Mouse (Mus musculus) lung, postnatal 0 days (tissue): ENCODE results near the gene St8sia1. TPM values are rescaled to one million over a fixed set of nuclear protein-coding genes. Genes with fewer than 3 reads are reported as not detected.

Source experiments
- ATAC-seq: fragments of 200-750 bp; cut with Nextera tagmentation; 2 replicates; pipeline ENCODE4 v1.8.0; 2017; ENCODE audit warnings: moderate library complexity
- DNase-seq: peaks from one replicate; pipeline ENCODE4 v3.0.0-alpha.2; 2016; ENCODE audit warnings: low spot score
- H3K27ac ChIP-seq: fragments of 300-500 bp; sonication (generic); 2 replicates; pipeline ENCODE4 v1.5.1; 2014; ENCODE audit warnings: antibody characterized with exemption, mild to moderate bottlenecking, low read length, mixed read lengths
- H3K27me3 ChIP-seq: fragments of 300-500 bp; sonication (generic); replicated peaks from 2 replicates; pipeline ENCODE4 v1.6.1; 2014; ENCODE audit warnings: low read length, mixed read lengths; ENCODE audit not compliant: insufficient read depth
- H3K36me3 ChIP-seq: fragments of 300-500 bp; sonication (generic); 2 replicates; pipeline ENCODE4 v1.6.1; 2014; ENCODE audit warnings: low read length, mixed read lengths; ENCODE audit not compliant: insufficient read depth
- H3K4me1 ChIP-seq: fragments of 300-500 bp; sonication (generic); 2 replicates; pipeline ENCODE4 v1.6.1; 2014; ENCODE audit warnings: antibody characterized with exemption, low read depth, low read length, mixed read lengths; ENCODE audit not compliant: insufficient read depth
- H3K4me2 ChIP-seq: fragments of 300-500 bp; sonication (generic); replicated peaks from 2 replicates; pipeline ENCODE4 v1.6.1; 2014; ENCODE audit warnings: low read depth, mild to moderate bottlenecking, low read length, moderate library complexity, mixed read lengths
- H3K4me3 ChIP-seq: fragments of 300-500 bp; sonication (generic); 2 replicates; pipeline ENCODE4 v1.5.1; 2014; ENCODE audit warnings: low read depth, low read length
- H3K9ac ChIP-seq: fragments of 300-500 bp; sonication (generic); replicated peaks from 2 replicates; pipeline ENCODE4 v1.6.1; 2014; ENCODE audit warnings: low read depth, mild to moderate bottlenecking
- H3K9me3 ChIP-seq: fragments of 300-500 bp; sonication (generic); 2 replicates; pipeline ENCODE4 v1.6.1; 2016; ENCODE audit warnings: low read length, mixed read lengths
- CTCF ChIP-seq: IDR thresholded peaks from 2 replicates; pipeline ENCODE4 v1.5.1; 2016; ENCODE audit warnings: antibody characterized with exemption, mild to moderate bottlenecking
- EP300 ChIP-seq: IDR thresholded peaks from 2 replicates; pipeline ENCODE4 v1.6.1; 2016; ENCODE audit warnings: antibody characterized with exemption, mild to moderate bottlenecking, control low read depth
- whole genome bisulfite sequencing: fragments of 180-500 bp; shearing (Covaris S2); extraction: QIAGEN DNeasy Blood & Tissue Kit; methylation state at CpG from one replicate; pipeline ENCODE4 v1.1.7; 2014; 5-methylcytosine and 5-hydroxymethylcytosine counted together
- polyA plus RNA-seq: library from polyadenylated mRNA; unstranded; fragments of >200 nt; fragmentation: Nextera tagmentation; extraction: Ambion mirVana; gene quantifications from 2 replicates; pipeline ENCODE4 v1.2.1, GENCODE M21; 2015

The St8sia1 gene
- polyA plus RNA-seq, 1 experiment from 2014 or later = 0.11 TPM

DNA sequence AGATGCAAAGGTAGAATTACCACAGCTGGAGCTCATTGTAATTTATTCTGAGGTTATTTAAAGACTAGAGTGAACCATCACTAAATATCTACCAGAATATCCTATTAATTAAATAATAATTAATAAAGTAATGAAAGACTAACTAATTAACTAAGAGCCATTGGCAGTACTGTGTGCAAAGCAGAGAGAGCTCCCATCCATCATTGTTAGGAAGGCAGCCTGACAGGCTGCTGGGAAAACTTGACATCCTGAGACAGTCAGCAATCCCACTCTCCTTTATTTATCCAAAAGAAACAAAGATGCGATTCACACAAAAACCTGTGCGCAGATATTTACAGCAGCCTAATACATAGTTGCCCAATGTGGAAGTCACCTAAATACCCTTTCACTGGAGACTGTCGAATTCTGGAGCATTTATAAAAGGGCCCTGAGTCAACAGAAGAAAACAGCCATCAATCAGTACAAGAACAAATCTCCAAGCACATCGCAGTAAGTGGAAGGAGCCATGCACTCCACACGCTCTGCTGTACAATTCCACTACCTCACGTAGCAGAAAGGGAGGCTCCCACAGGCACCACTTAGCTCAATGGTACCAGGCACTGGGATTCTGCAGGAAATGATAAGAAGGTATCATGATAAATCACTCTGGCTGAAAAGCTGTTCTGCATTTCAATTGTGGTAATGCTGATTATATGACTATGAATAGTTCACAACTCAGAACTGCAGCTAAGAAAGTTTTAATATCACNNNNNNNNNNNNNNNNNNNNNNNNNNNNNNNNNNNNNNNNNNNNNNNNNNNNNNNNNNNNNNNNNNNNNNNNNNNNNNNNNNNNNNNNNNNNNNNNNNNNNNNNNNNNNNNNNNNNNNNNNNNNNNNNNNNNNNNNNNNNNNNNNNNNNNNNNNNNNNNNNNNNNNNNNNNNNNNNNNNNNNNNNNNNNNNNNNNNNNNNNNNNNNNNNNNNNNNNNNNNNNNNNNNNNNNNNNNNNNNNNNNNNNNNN lies 15.7 kb upstream of the St8sia1 start:
- no peaks in the 10 kb centered on the region for H3K27me3 ChIP-seq
- H3K4me3 ChIP-seq = no peak overlapping the region
- H3K9ac ChIP-seq = no peak overlapping the region
- H3K4me1 ChIP-seq = no peaks in the 10 kb centered on the region
- no peaks in the 10 kb centered on the region for H3K36me3 ChIP-seq
- WGBS = 14% methylated on average over 6 of the region's 6 CpGs
- no peak for TF ChIP-seq EP300
- no peak for TF ChIP-seq CTCF
- H3K9me3 ChIP-seq = no peaks in the 10 kb centered on the region
- DNase-seq (no peak), ATAC-seq (no peak)
- H3K27ac ChIP-seq = no peak overlapping the region
- no peak overlapping the region for H3K4me2 ChIP-seq

DNA sequence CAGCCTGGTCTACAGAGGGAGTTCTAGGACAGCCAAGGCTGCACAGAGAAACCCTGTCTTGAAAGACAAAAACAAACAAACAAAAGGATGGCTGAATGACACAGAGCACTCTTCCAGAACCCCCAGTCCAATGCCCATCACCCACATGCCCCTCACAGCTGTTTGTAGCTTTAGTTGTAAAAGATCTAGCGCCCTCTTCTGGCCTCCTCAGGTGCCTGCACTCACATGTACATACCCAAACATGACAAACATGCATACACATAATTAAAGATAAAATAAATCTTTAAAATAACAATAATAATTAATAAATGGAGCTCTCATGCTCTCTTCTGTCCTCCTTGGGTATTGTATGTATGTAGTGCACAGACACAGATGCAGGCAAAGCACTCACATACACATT lies 13.0 kb upstream of the St8sia1 start:
- no peaks in the 10 kb centered on the region for H3K9me3 ChIP-seq
- TF ChIP-seq EP300 = no peak
- TF ChIP-seq CTCF = 0 out of 2 replicates have a peak, but pooled peaks have one; percentile 3
- WGBS = 52% methylated on average over 1 of the region's 1 CpGs

DNA sequence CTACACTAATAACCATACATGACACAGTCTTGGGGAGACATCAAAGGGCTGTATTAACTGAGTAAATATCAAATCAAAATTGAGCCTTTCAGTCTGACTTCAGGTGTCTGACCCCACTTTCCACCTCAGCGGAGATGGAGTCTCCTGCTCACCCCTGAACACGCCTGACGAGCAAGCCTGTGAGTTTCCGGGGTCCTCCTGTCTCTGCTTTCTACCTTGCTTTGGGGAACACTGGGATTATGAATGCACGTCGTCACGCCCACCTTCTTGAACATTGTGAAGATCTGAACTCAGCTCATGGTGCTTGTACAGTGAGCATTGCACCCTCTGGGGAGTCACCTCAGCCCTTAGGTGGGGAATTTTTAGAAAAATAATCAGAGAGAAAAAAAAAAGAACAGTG lies 9.0 kb upstream of the St8sia1 start:
- Histone ChIP-seq H3K36me3 (no peaks in the 10 kb centered on the region), H3K9me3 (no peaks in the 10 kb centered on the region), H3K27me3 (no peaks in the 10 kb centered on the region), H3K4me2 (no peak overlapping the region), H3K9ac (no peak overlapping the region), H3K4me3 (no peak overlapping the region), H3K27ac (no peak overlapping the region), H3K4me1 (no peaks in the 10 kb centered on the region)
- DNase-seq = no peak
- WGBS = 85% methylated on average over 7 of the region's 7 CpGs
- no peak for TF ChIP-seq CTCF
- no peak for TF ChIP-seq EP300
- ATAC-seq = no peak

More for the DNA sequence above, 13.0 kb upstream of the St8sia1 start:
- Histone ChIP-seq H3K4me1 (no peaks in the 10 kb centered on the region), H3K36me3 (no peaks in the 10 kb centered on the region), H3K4me2 (no peak overlapping the region), H3K27me3 (no peaks in the 10 kb centered on the region), H3K27ac (no peak overlapping the region), H3K4me3 (no peak overlapping the region), H3K9ac (no peak overlapping the region)
- no peak for DNase-seq
- ATAC-seq = no peak

DNA sequence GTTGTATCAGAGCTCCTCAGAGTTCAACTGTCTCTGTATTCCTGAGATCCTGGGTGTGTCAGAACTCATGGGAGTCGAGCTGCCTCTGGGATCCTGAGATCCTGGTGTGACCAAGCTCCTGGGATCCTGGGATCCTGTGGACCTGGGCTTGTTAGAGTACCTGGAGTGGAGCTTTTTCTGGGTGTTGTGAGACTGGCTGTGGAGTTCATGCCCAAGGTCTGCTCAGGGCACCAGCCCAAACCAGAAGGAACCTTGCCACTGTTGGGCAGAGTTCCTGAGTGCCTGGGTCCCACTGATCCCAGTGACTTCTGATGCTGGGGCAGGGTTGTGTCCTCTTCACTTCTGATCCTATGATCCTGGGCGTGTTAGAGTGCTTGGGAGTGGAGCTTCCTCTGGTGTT lies 8.0 kb upstream of the St8sia1 start:
- no peaks in the 10 kb centered on the region for H3K36me3 ChIP-seq
- no peaks in the 10 kb centered on the region for H3K4me1 ChIP-seq
- no peaks in the 10 kb centered on the region for H3K9me3 ChIP-seq
- no peaks in the 10 kb centered on the region for H3K27me3 ChIP-seq
- no peak overlapping the region for H3K4me2 ChIP-seq
- H3K9ac ChIP-seq = no peak overlapping the region
- no peak for TF ChIP-seq EP300
- DNase-seq = no peak
- H3K4me3 ChIP-seq = no peak overlapping the region
- no peak overlapping the region for H3K27ac ChIP-seq
- no peak for ATAC-seq
- 58% methylated on average over 2 of the region's 2 CpGs for WGBS

DNA sequence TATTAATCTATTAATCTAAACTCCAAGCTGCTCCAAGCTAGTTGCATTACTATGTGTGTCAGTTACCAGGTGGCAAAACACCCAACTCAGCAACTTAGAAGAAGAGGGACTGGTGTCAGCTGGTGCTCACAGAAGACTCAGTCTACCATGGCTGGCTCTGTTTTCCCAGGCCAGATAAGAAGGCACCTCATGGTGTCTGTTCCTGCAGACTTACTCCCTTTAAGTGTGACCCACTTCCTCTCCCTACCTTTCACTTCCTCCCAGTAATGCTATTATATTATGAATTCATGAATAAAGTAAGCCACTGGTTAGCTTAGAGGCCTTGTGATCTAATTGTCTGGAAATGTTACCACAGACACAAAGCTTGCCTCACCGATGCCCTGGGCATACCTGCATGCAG lies 3.2 kb upstream of the St8sia1 start:
- no peak for DNase-seq
- H3K4me3 ChIP-seq = no peak overlapping the region
- H3K4me1 ChIP-seq = peaks cover 4% of the 10 kb centered on the region; the same call in 1 of the 2 replicates
- H3K4me2 ChIP-seq = no peak overlapping the region
- TF ChIP-seq EP300 = no peak
- no peak for TF ChIP-seq CTCF
- 100% methylated on average over 1 of the region's 1 CpGs for WGBS
- H3K27ac ChIP-seq = no peak overlapping the region
- H3K9me3 ChIP-seq = no peaks in the 10 kb centered on the region
- ATAC-seq = no peak
- H3K36me3 ChIP-seq = no peaks in the 10 kb centered on the region
- no peak overlapping the region for H3K9ac ChIP-seq
- peaks cover 23% of the 10 kb centered on the region for H3K27me3 ChIP-seq

DNA sequence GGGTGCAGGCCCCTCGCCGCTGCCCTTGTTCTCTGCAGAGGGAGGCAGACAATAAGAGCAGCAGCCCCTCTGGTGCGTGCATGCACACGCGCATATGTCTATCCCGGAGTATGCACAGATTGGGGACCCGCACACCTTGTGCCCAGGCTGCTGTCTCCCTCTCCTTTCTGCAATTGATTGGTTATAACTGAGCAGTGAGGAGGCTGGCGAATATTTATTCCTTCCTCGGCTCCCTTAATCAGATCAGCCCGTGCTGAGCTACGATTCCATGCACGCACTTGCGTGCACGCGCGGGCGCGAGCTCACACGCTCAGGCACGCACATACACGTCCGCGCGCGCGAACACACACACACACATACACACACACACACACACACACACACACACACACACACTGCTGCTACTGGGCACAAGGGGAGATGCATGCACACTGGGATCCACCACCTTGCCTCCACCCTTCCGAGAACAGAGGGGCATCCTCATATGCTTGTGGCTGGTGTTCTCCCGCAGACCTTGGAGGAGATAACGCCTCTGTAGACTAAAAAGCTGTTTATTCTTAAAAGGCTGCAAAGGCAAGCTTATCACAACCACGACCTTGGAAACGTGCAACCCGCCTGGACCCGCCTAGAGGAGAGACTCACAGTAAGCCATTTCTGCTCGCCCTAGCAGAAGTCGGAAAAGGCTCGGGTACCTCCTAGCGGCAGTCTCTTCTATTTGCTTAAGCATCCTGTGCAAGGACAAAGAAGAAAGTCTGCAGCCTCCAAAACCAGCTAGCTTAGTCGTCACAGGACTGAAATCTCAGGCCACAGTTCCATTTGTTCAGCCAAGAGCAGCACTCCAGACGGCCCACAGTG lies 506 bp upstream of the St8sia1 start:
- no peaks in the 10 kb centered on the region for H3K36me3 ChIP-seq
- DNase-seq (peak; percentile 56), ATAC-seq (peak; percentile 56; the same call in 1 of the 2 replicates)
- H3K4me2 ChIP-seq = peak overlapping the region; percentile 65
- no peak overlapping the region for H3K27ac ChIP-seq
- H3K27me3 ChIP-seq = peaks cover 31% of the 10 kb centered on the region
- under 1% methylated on average over 39 of the region's 39 CpGs for WGBS
- H3K4me3 ChIP-seq = peak overlapping the region; percentile 38
- no peaks in the 10 kb centered on the region for H3K9me3 ChIP-seq
- peaks cover 4% of the 10 kb centered on the region; the same call in 1 of the 2 replicates for H3K4me1 ChIP-seq
- H3K9ac ChIP-seq = no peak overlapping the region
- no peak for TF ChIP-seq EP300
- peak; percentile 68 for TF ChIP-seq CTCF
